Mouse (Mus musculus) olfactory bulb, adult 2 months (tissue): ENCODE results near the gene Bbs9.

Experiments used
- CTCF ChIP-seq: fragments of 200-500 bp; IDR thresholded peaks from 2 replicates; pipeline ENCODE4 v1.5.1; 2012; ENCODE audit warnings: low read depth, mild to moderate bottlenecking, low read length, moderate library complexity; ENCODE audit not compliant: insufficient read depth
- POLR2A ChIP-seq: fragments of 200-500 bp; IDR thresholded peaks from 2 replicates; pipeline ENCODE4 v1.6.1; 2012; ENCODE audit warnings: mild to moderate bottlenecking, low read depth, low read length, moderate library complexity; ENCODE audit not compliant: insufficient read depth

- TF ChIP-seq CTCF (no peak), POLR2A (no peak)
Observed at GRCm38 (mm10) chr9:22453501-22453924, 22.0 kb upstream of the Bbs9 start.
